31 mouse cellular contexts compared by ENCODE assay signal in the genomic region with DNA sequence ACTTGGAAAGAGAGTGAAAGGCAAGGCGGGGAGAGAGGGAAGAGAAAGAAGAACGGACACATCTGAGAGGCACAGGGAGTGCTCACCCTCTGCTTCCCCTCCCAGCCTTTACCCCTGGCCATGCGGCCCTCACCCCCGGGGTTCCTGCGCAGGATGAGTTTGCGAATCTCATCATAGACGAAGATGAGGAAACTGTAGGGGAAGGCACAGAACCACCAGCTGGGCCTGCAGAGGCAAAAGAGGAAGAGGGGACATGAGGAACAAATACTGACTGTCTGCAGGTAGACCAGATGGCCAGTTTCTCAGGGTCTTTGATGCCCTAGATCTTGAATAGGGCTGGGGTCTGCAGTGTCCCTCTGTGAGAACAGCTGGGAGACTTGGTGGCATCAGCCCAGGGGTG. TPM values are rescaled to one million over a fixed set of nuclear protein-coding genes. Genes with fewer than 3 reads are reported as not detected.
DNase-seq lines count a peak whose midpoint lies in the region; ATAC-seq and TF ChIP-seq lines count a peak whose summit lies in the region.
"Had no signal": no experiment of that assay in that cellular context is flagged by ENCODE, and none has a peak within 500 bp of the region (broad histone marks: within the 10 kb centered on the region; RNA-seq: fewer than 3 reads in every experiment).

No protein-coding gene starts in this region.

- no peak overlapping the region for H3K4me3 ChIP-seq in liver, embryonic 16.5 days (ENCODE audit: low read depth, low read length)
- no peak overlapping the region for H3K4me3 ChIP-seq in liver, embryonic 11.5 days (ENCODE audit: low read depth, low read length)
- H3K4me3 ChIP-seq in MEL (ENCODE audit: control insufficient read depth in 1 of 2, insufficient read depth in 1 of 2, low read depth in 2 of 2, low read length in 2 of 2), result peak overlapping the region in 1 of 2 experiments; percentile 0; a peak in 1 of 4 replicates
- H3K4me3 ChIP-seq in forebrain, embryonic 12.5 days (replicated peaks), result no peak overlapping the region
- no peak overlapping the region for H3K4me3 ChIP-seq in midbrain, embryonic 14.5 days (replicated peaks; ENCODE audit: low read depth, low read length)
- H3K4me3 ChIP-seq: gastrocnemius, adult 2 months; heart, embryonic 12.5 days; kidney, embryonic 15.5 days; limb, embryonic 15.5 days; lung, embryonic 15.5 days; neural tube, embryonic 12.5 days had no signal

- H3K9ac ChIP-seq in liver, embryonic 16.5 days (ENCODE audit: low read depth, low read length), result no peak overlapping the region
- H3K9ac ChIP-seq in liver, embryonic 11.5 days (ENCODE audit: low read depth, low read length), result no peak overlapping the region
- peak overlapping the region; percentile 37 for H3K9ac ChIP-seq in MEL (ENCODE audit: control insufficient read depth, low read depth, low read length, poor library complexity, severe bottlenecking)
- H3K9ac ChIP-seq in forebrain, embryonic 12.5 days, result no peak overlapping the region
- H3K9ac ChIP-seq in midbrain, embryonic 14.5 days (replicated peaks; ENCODE audit: low read length), result no peak overlapping the region
- H3K9ac ChIP-seq: heart, embryonic 12.5 days; hindbrain, embryonic 14.5 days; kidney, embryonic 15.5 days; limb, embryonic 15.5 days; lung, embryonic 15.5 days; neural tube, embryonic 12.5 days had no signal

- no peak for TF ChIP-seq CTCF in MEL (IDR thresholded peaks at IDR 0.05 in 2 of 3, conservative IDR thresholded peaks at IDR 0.05 in 1 of 3; ENCODE audit: control insufficient read depth in 1 of 3, insufficient read depth in 1 of 3, low read depth in 2 of 3, low read length in 3 of 3, poor library complexity in 1 of 3, severe bottlenecking in 1 of 3)

- DNase-seq in liver, embryonic 11.5 days (ENCODE audit: low spot score), result no peak
- peak; percentile 83 for DNase-seq in MEL (ENCODE audit: low read depth, low spot score)
- no peak for DNase-seq in midbrain, embryonic 14.5 days
- DNase-seq in natural killer cell, adult 2 months (ENCODE audit: low spot score in 2 of 2), result no peak
- DNase-seq: cerebellum, adult 9-11 months; embryo, embryonic 11 days; gastrocnemius, adult 2 months; heart, postnatal 14 days; kidney, postnatal 4 days; spleen, adult 18-20 months; thymus, postnatal 4 days had no signal

- H3K27me3 ChIP-seq in liver, embryonic 16.5 days (ENCODE audit: control insufficient read depth, insufficient read depth, low read depth, low read length), result no peaks in the 10 kb centered on the region
- H3K27me3 ChIP-seq in liver, embryonic 11.5 days (replicated peaks; ENCODE audit: control insufficient read depth, insufficient read depth, low read length), result no peaks in the 10 kb centered on the region
- no peaks in the 10 kb centered on the region for H3K27me3 ChIP-seq in MEL (ENCODE audit: control insufficient read depth in 1 of 2, insufficient read depth in 2 of 2, low read length in 2 of 2)
- no peaks in the 10 kb centered on the region; the same call in 1 of the 2 replicates for H3K27me3 ChIP-seq in forebrain, embryonic 12.5 days
- no peaks in the 10 kb centered on the region for H3K27me3 ChIP-seq in midbrain, embryonic 14.5 days (ENCODE audit: control insufficient read depth, insufficient read depth, low read length)
- H3K27me3 ChIP-seq: kidney, embryonic 15.5 days; limb, embryonic 15.5 days; lung, embryonic 15.5 days; neural tube, embryonic 12.5 days had no signal

- TF ChIP-seq RAD21 in MEL (IDR thresholded peaks at IDR 0.05; ENCODE audit: low read depth, low read length), result no peak

- peaks cover 3% of the 10 kb centered on the region for H3K4me1 ChIP-seq in liver, embryonic 16.5 days (ENCODE audit: control insufficient read depth, low read depth, low read length)
- H3K4me1 ChIP-seq in liver, embryonic 11.5 days (replicated peaks; ENCODE audit: control insufficient read depth, insufficient read depth, low read length), result no peaks in the 10 kb centered on the region
- H3K4me1 ChIP-seq in MEL (ENCODE audit: control insufficient read depth in 1 of 2, insufficient read depth in 2 of 2, low read length in 2 of 2), result peaks cover 7 to 20% of the 10 kb centered on the region in 2 experiments
- H3K4me1 ChIP-seq in forebrain, embryonic 12.5 days, result no peaks in the 10 kb centered on the region
- H3K4me1 ChIP-seq in midbrain, embryonic 14.5 days (ENCODE audit: control insufficient read depth, insufficient read depth, low read length), result no peaks in the 10 kb centered on the region
- H3K4me1 ChIP-seq: heart, embryonic 12.5 days; kidney, embryonic 15.5 days; limb, embryonic 15.5 days; lung, embryonic 15.5 days; neural tube, embryonic 12.5 days had no signal

- no peak overlapping the region for H3K4me2 ChIP-seq in liver, embryonic 16.5 days (ENCODE audit: low read depth, low read length)
- no peak overlapping the region for H3K4me2 ChIP-seq in liver, embryonic 11.5 days
- no peak overlapping the region for H3K4me2 ChIP-seq in forebrain, embryonic 12.5 days
- no peak overlapping the region for H3K4me2 ChIP-seq in midbrain, embryonic 14.5 days (ENCODE audit: low read length)
- H3K4me2 ChIP-seq: heart, embryonic 12.5 days; hindbrain, embryonic 14.5 days; kidney, embryonic 15.5 days; limb, embryonic 15.5 days; lung, embryonic 15.5 days; neural tube, embryonic 12.5 days had no signal

- H3K36me3 ChIP-seq in liver, embryonic 16.5 days (ENCODE audit: control insufficient read depth, insufficient read depth), result no peaks in the 10 kb centered on the region
- no peaks in the 10 kb centered on the region for H3K36me3 ChIP-seq in liver, embryonic 11.5 days (ENCODE audit: control insufficient read depth, insufficient read depth, low read length)
- H3K36me3 ChIP-seq in MEL (ENCODE audit: control insufficient read depth in 1 of 2, insufficient read depth in 2 of 2, low read length in 2 of 2), result peaks cover 0 to 9% of the 10 kb centered on the region in 2 experiments; a peak in 2 of 4 replicates
- peaks cover 39% of the 10 kb centered on the region for H3K36me3 ChIP-seq in forebrain, embryonic 12.5 days (replicated peaks)
- peaks cover 58% of the 10 kb centered on the region for H3K36me3 ChIP-seq in midbrain, embryonic 14.5 days (ENCODE audit: control insufficient read depth, insufficient read depth, low read length)
- H3K36me3 ChIP-seq: G1E; heart, embryonic 12.5 days; kidney, embryonic 15.5 days; limb, embryonic 15.5 days; lung, embryonic 15.5 days had no signal

- peak in 1 of 2 experiments; percentile 54; a peak in 1 of 4 replicates for TF ChIP-seq POLR2A in MEL (IDR thresholded peaks at IDR 0.05; ENCODE audit: control insufficient read depth in 1 of 2, insufficient read depth in 1 of 2, low read depth in 1 of 2, low read length in 2 of 2, poor library complexity in 1 of 2)

- no peaks in the 10 kb centered on the region for H3K79me2 ChIP-seq in MEL (ENCODE audit: control insufficient read depth, insufficient read depth, low read length, poor library complexity)

- no peak overlapping the region for H3K27ac ChIP-seq in liver, embryonic 16.5 days (ENCODE audit: low read length)
- H3K27ac ChIP-seq in liver, embryonic 11.5 days (ENCODE audit: low read depth, low read length), result no peak overlapping the region
- H3K27ac ChIP-seq in MEL (ENCODE audit: control insufficient read depth, low read depth, low read length), result peak overlapping the region; percentile 33; the same call in 1 of the 2 replicates
- no peak overlapping the region for H3K27ac ChIP-seq in forebrain, embryonic 12.5 days
- no peak overlapping the region for H3K27ac ChIP-seq in midbrain, embryonic 14.5 days (replicated peaks; ENCODE audit: low read depth, low read length)
- H3K27ac ChIP-seq: gastrocnemius, adult 2 months; hindbrain, embryonic 14.5 days; kidney, embryonic 15.5 days; limb, embryonic 15.5 days; lung, embryonic 15.5 days; neural tube, embryonic 12.5 days had no signal

- ATAC-seq in liver, embryonic 16.5 days (ENCODE audit: low read depth), result 0 out of 2 replicates have a peak, but pooled peaks have one; percentile 16
- ATAC-seq in liver, embryonic 11.5 days (replicated peaks; ENCODE audit: low FRiP score), result no peak
- ATAC-seq in hematopoietic stem cell, adult 5-6 weeks (replicated peaks in 1 of 2; ENCODE audit: insufficient read depth in 1 of 2, low FRiP score in 2 of 2, low TSS enrichment in 1 of 2, low read depth in 1 of 2, poor library complexity in 2 of 2, severe bottlenecking in 2 of 2), result peak; percentile 92 to 94
- ATAC-seq in neutrophil, adult 5-6 weeks (ENCODE audit: extremely low read depth, insufficient number of reproducible peaks, low FRiP score, poor library complexity, severe bottlenecking), result peak; percentile 91
- no peak for ATAC-seq in forebrain, embryonic 12.5 days (ENCODE audit: low FRiP score)
- ATAC-seq in midbrain, embryonic 14.5 days (ENCODE audit: low FRiP score, low TSS enrichment), result no peak
- ATAC-seq: intestine, embryonic 16.5 days; midbrain, embryonic 16.5 days had no signal

- no peaks in the 10 kb centered on the region for H3K9me3 ChIP-seq in liver, embryonic 16.5 days (replicated peaks; ENCODE audit: control insufficient read depth, low read length)
- no peaks in the 10 kb centered on the region for H3K9me3 ChIP-seq in liver, embryonic 11.5 days (ENCODE audit: control insufficient read depth, low read length)
- H3K9me3 ChIP-seq in MEL (replicated peaks; ENCODE audit: insufficient read depth, low read length), result no peaks in the 10 kb centered on the region
- no peaks in the 10 kb centered on the region for H3K9me3 ChIP-seq in forebrain, embryonic 12.5 days
- no peaks in the 10 kb centered on the region for H3K9me3 ChIP-seq in midbrain, embryonic 14.5 days (ENCODE audit: control insufficient read depth, low read length)
- H3K9me3 ChIP-seq: G1E; heart, embryonic 12.5 days; kidney, embryonic 15.5 days; limb, embryonic 15.5 days; lung, embryonic 15.5 days; neural tube, embryonic 12.5 days had no signal

- WGBS in liver, embryonic 16.5 days (ENCODE audit: insufficient replicate concordance), result 19% methylated on average over 7 of the region's 7 CpGs
- 54% methylated on average over 7 of the region's 7 CpGs for WGBS in liver, embryonic 11.5 days
- 83% methylated on average over 7 of the region's 7 CpGs for WGBS in forebrain, embryonic 12.5 days
- WGBS in midbrain, embryonic 14.5 days, result 83% methylated on average over 7 of the region's 7 CpGs

- peak; percentile 26; a peak in 1 of 4 replicates for TF ChIP-seq EP300 in MEL (IDR thresholded peaks at IDR 0.05; ENCODE audit: low read depth in 1 of 2, low read length in 2 of 2)

RNA-seq across cellular contexts. Expression of gene Rabac1, which starts 6.2 kb away (rescaled TPM):
- polyA plus RNA-seq in liver, embryonic 16.5 days (2015; fragmentation: Nextera tagmentation; extraction: Ambion mirVana), result 56.4 and 58.7 TPM in 2 replicates
- polyA plus RNA-seq in liver, embryonic 11.5 days (2014; fragmentation: Nextera tagmentation; extraction: Ambion mirVana), result 91.3 and 101 TPM in 2 replicates
- 205 and 240 TPM in 2 replicates for total RNA-seq in MEL (2012; rRNA removed)
- polyA plus RNA-seq in MEL (2012; ENCODE audit: insufficient read depth in 1 of 2, insufficient read length in 2 of 2, low read depth in 1 of 2, low replicate concordance in 2 of 2, missing spikeins in 1 of 2), result 100 to 1,000 TPM in 1 of 2 experiments, not detected in 1; 223 TPM
- total RNA-seq in hematopoietic stem cell, adult 5-6 weeks (2017), result 77.1 and 120 TPM in 2 replicates
- 201 and 229 TPM in 2 replicates for total RNA-seq in neutrophil, adult 5-6 weeks (2017)
- 82.3 and 87.7 TPM in 2 replicates for polyA plus RNA-seq in forebrain, embryonic 12.5 days (2016; fragmentation: Nextera tagmentation; extraction: Ambion mirVana)
- polyA plus RNA-seq in midbrain, embryonic 14.5 days (2014; fragmentation: Nextera tagmentation; extraction: Ambion mirVana), result 234 and 311 TPM in 2 replicates

RNA-seq across cellular contexts. Expression of gene Atp1a3, which starts 27.0 kb away (rescaled TPM):
- polyA plus RNA-seq in liver, embryonic 16.5 days (2015; fragmentation: Nextera tagmentation; extraction: Ambion mirVana), result 0.95 and 1.1 TPM in 2 replicates
- polyA plus RNA-seq in liver, embryonic 11.5 days (2014; fragmentation: Nextera tagmentation; extraction: Ambion mirVana), result 1.4 and 1.5 TPM in 2 replicates
- total RNA-seq in MEL (2012; rRNA removed), result 0.19 and 0.26 TPM in 2 replicates
- 1 to 10 TPM in 1 of 2 experiments, not detected in 1; 3.5 TPM for polyA plus RNA-seq in MEL (2012; ENCODE audit: insufficient read depth in 1 of 2, insufficient read length in 2 of 2, low read depth in 1 of 2, low replicate concordance in 2 of 2, missing spikeins in 1 of 2)
- total RNA-seq in hematopoietic stem cell, adult 5-6 weeks (2017), result 7.7 and 9.9 TPM in 2 replicates
- total RNA-seq in neutrophil, adult 5-6 weeks (2017), result 60.2 and 66.9 TPM in 2 replicates
- polyA plus RNA-seq in forebrain, embryonic 12.5 days (2016; fragmentation: Nextera tagmentation; extraction: Ambion mirVana), result 68.2 and 87.4 TPM in 2 replicates
- 284 and 337 TPM in 2 replicates for polyA plus RNA-seq in midbrain, embryonic 14.5 days (2014; fragmentation: Nextera tagmentation; extraction: Ambion mirVana)
- total RNA-seq: gastrocnemius, adult 2 months had no signal

RNA-seq across cellular contexts. Expression of gene Gm4881, which starts 34.5 kb away (rescaled TPM):
- polyA plus RNA-seq in liver, embryonic 16.5 days (2015; fragmentation: Nextera tagmentation; extraction: Ambion mirVana), result not detected in 2 replicates
- polyA plus RNA-seq in liver, embryonic 11.5 days (2014; fragmentation: Nextera tagmentation; extraction: Ambion mirVana), result not detected in 2 replicates
- not detected in 2 replicates for total RNA-seq in MEL (2012; rRNA removed)
- under 1 TPM in 1 of 2 experiments, not detected in 1; 0.13 TPM for polyA plus RNA-seq in MEL (2012; ENCODE audit: insufficient read depth in 1 of 2, insufficient read length in 2 of 2, low read depth in 1 of 2, low replicate concordance in 2 of 2, missing spikeins in 1 of 2)
- total RNA-seq in hematopoietic stem cell, adult 5-6 weeks (2017), result not detected in 2 replicates
- total RNA-seq in neutrophil, adult 5-6 weeks (2017), result not detected in 2 replicates
- polyA plus RNA-seq in forebrain, embryonic 12.5 days (2016; fragmentation: Nextera tagmentation; extraction: Ambion mirVana), result 1.0 and 1.7 TPM in 2 replicates
- polyA plus RNA-seq in midbrain, embryonic 14.5 days (2014; fragmentation: Nextera tagmentation; extraction: Ambion mirVana), result 5.0 and 6.1 TPM in 2 replicates
- total RNA-seq: adrenal gland, postnatal 4 days; G1E; gastrocnemius, adult 2 months; heart, postnatal 14 days; layer of hippocampus, postnatal 10 days; left cerebral cortex, postnatal 36 days; megakaryocyte-erythroid progenitor cell, adult 5-6 weeks had no signal
- polyA plus RNA-seq: embryonic facial prominence, embryonic 14.5 days; G1E; gonadal fat pad, adult 2 months; heart, embryonic 12.5 days; intestine, embryonic 16.5 days; kidney, embryonic 15.5 days; limb, embryonic 15.5 days; lung, embryonic 15.5 days; stomach, embryonic 14.5 days had no signal

Comparison
In these comparisons a context has a peak if more than half of its experiments do, and no peak if none do; other contexts are left out.
1. ATAC-seq: peak in liver, embryonic 16.5 days (single experiment), hematopoietic stem cell, adult 5-6 weeks (2 of 2) and neutrophil, adult 5-6 weeks (single experiment); none in liver, embryonic 11.5 days (single experiment), forebrain, embryonic 12.5 days (single experiment) and midbrain, embryonic 14.5 days (single experiment).
2. RNA of gene Atp1a3, which starts 27.0 kb away (polyA plus RNA-seq): 284 to 337 TPM in midbrain, embryonic 14.5 days and 68.2 to 87.4 TPM in forebrain, embryonic 12.5 days; 3.5 TPM in MEL, 1.4 to 1.5 TPM in liver, embryonic 11.5 days and 0.95 to 1.1 TPM in liver, embryonic 16.5 days; every median in the first group is over 10 times any median in the second.